Mouse (Mus musculus): ENCODE measurements around the gene March10.

The March10 gene

DNA sequence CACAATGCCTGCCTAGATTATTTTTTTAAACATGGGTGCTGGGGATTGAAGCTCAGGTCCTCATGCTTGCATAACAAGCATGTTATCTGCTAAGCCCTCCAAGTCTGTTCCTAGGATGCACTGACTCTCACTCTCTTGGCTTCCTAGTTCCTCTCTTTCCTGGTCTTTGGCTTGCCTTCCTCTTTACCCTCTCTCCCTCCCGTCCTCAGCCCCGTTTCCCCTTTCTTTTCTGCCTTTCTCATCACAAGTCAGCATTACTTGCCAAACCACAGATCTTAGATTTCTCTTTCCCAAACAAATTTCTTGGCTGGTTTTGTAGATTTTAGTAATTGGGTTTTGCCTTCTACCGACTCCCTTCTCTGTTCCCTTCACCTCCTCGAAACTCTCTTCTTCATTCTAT lies 10.2 kb upstream of the March10 start:
- no peak for DNase-seq (ENCODE audit: low spot score)

DNA sequence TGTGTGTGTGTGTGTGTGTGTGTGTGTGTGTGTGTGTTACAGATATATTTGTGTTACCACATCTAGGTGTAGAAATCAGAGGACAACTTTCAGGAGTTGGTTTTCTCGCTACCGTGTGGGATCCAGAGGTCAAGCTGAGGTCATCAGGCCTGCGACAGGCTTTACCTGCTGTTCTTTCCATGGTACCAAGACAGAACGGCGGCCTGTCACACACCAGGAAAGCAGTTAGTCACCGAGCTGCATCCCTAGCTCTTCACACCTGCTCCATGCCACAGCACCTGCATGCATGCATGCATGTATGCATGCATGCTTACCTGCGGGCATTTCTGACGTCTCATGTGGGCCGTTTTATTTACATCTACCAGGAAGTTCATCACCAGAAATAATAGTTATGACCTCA lies 9.0 kb upstream of the March10 start:
- no peak for DNase-seq (ENCODE audit: low spot score)

DNA sequence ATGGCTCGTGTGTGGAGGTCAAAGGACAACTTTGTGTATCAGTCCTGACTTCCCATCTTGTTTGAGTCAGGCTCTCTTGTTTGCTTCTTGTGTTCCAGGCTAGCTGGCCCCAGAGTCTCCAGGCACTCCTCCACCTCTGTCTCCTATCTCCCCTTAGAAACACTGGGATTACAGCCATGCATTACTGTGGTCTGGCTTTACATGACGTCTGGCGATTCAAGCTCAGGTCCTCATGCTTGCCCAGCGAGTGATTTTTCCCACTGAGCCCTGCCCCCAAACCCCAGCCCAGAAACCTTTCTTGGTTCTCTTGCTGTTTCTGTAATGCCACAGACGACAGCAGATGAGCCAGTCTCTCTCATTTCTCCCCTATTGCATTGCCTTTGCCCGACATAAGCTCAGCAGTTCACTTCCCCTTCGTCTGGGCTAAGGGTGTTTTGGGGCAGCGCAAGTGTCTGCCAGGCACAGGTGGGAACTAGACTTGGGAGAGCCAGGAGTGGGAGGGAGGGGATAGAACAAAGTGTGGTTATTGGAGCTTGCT lies 8.0 kb upstream of the March10 start:
- no peak for DNase-seq (ENCODE audit: low spot score)

DNA sequence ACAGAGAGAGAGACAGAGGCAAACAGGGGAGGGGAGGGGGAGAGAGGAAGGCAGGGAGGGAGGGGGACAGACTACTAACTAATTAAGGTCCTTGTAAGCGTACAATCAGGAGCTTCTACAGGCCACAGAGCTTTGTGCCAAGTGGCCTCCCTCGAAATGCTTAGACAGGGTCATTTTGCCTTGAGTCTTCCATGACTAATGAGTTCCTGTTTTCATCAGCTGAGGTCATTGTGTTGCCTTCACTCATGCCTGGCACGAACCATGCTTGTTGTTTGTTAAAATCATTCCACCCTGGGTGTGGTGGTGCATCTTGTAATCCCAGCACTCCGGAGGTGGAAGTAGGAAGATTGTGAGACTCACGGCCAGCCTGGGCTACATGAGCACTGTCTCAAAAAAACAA lies 3.4 kb upstream of the March10 start:
- peak; percentile 34 for DNase-seq (ENCODE audit: low spot score)

DNA sequence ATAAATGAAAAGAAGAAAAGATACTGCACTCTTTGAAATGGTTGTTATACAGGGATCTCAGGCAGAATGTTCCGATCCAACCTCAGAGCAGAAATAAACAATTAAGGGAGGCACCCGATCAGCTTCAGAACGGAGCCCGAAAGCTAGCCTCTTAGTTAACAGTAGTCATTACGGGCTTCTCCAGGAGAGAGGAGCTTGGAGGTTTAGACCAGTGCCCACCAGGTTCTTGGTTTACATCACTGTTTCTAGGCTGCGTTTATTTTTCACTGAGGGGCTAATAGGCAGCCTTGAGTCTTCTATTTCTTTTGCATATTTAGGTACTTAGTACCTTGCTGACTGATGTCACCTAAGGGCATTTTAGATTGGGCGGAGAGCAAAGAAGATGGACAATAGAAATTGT lies 506 bp upstream of the March10 start:
- DNase-seq (ENCODE audit: low spot score) = no peak

DNA sequence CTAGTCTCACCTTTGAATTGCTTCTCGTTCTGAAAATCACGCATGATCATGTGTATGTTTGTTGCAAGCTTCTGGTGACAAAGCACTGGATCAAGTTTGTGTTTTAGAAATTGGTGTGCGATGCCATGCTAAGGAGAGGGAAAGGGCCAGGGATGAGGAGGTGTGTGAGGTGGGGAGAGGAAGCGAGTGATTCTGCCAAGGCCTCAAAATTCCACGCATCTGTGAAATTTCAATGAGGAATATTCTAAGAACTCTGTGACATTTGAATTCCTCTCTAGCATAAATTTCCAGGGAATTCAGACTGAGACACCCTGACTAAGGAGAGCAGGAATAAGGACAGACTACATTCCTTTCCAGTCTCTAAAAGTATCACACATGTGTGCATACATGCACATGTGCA lies 1.4 kb downstream of the March10 start:
- DNase-seq (ENCODE audit: low spot score) = no peak

DNA sequence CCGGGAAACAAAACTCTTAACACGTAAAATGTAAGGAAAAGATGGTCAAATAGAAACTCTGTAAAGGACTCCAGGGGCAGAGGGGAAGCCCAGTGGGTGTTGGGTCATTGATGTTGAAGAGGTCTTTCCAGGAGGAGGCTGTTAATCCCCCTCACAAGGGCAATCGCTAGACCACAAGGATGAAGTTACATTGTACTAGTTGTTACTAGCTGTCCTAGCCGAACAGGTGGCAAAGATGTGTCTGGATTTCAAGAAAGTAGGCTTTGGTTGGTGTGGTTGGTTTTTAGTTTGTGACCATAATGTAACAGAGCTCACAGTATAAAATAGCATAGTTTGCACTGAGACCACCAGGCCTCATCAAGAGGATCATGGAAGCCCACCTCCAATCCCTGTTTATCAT lies 3.5 kb downstream of the March10 start:
- no peak for DNase-seq (ENCODE audit: low spot score)

DNA sequence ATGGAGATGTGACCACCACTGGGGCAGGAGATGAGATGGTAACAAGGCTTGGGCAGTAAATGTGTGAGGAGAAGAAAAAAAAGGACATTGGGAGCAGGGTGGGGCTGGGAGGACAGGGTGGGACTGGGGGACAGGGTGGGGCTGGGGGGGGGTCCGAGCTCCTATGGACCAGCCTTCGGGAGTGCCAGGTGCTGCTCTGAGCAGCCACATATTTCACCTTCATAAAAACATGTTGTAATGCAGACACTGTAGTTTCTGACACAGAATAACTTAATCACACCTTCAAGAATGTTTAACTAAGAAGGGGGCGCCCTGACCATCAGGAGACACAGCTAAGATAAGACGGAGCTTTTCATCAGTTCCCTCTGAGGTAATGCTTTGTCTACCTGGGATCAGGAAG lies 4.0 kb downstream of the March10 start:
- no peak for DNase-seq (ENCODE audit: low spot score)

DNA sequence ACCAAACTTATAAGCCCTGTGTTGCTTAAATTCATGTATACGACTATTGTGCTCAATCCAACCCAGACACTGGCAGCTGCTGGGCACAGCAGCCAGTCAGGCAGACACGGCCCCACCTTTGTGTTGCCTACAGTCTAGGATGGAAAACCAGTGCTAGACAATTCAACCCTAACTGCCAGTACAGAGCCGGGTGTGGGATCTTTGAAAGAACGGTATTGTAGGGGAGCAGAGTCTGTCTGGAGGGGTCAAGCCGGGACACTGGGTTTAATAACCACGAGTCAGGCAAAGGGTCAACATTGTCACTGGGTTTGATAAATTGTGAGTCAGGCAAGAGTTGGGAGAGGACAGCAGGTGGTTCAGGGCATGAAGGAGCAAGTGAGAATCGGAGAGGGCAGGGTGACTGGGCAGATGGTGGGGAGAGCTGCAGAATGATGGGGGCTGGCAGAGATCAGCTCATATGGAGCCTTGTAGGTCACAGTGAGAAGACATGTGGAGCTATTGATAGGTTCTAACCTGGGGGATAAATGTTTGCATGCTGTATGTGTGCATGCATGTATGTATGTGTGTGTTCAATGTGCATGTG lies 4.9 kb downstream of the March10 start:
- DNase-seq (ENCODE audit: low spot score) = no peak

DNA sequence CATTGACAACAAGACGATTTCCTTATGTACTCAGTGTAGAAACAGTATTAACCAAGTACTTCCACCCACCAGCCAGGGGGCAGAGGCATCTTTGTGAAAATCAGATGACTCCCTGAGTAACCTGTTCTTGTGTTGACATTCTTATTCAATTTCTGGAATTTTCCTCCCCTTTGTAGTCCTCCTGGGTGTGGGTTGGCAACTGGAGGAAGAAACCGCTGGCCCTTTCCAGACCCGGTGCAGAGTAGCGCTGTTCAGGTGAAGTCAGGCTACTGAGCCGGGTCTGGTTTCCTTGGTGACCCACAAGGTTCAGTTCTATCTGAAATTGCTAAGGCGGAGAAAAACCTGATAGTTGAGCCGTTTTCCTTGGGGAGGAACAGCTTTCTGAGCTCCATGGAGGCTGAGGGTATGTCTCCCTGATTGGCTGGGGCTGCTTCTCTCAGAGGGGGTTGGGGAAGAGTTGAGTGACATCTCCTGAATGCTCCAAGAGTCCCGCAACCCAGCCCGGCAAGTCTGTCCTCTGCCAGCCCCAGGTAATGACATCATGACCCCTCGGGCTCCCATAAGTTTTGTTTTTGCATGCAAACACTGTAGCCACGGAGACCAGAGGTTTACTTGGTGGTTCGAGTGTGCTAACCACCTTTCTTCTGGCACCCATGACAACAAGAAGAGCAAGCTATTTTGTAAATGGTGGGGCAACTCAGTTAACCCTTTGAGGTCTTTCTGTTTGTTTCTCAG lies 6.8 kb downstream of the March10 start:
- DNase-seq (ENCODE audit: low spot score) = no peak

DNA sequence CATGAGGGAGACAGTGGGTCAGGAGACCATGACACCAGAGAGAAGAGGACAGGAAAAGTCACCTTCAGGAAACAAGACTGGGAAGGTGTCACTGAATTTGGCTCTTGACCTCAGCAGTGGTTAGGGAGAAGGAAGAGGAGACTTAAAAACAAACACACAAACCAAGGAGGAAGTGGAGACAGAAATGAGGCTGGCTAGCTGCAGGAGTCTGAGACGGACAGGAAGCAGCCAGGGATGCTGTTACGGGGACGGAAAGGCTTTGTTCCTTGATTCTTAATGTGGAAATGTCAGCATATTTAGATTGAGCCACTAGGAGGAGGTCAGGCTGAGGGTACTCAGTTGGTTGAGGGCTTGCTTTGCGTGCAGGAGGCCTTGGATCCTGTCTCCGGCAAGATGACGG lies 8.9 kb downstream of the March10 start:
- no peak for DNase-seq (ENCODE audit: low spot score)

DNA sequence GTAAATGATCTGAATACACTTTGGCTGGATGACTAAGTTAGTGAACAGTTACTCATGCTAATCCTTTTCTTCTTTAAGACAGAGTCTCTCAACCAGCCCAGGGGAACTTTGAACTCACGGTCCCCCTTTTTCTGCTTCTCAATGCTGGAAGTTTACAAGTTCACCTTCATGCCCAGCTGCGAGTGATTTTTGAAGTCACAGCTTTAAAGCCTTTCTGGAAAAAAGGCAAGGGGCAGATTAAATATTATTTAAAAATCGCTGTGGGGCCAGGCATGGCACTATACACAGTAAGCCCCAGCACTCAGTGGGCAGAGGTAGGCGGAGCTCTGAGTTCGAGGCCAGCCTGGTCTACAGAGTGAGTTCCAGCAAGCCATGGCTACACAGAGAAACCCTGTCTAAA lies 10.3 kb downstream of the March10 start:
- no peak for DNase-seq (ENCODE audit: low spot score)

DNA sequence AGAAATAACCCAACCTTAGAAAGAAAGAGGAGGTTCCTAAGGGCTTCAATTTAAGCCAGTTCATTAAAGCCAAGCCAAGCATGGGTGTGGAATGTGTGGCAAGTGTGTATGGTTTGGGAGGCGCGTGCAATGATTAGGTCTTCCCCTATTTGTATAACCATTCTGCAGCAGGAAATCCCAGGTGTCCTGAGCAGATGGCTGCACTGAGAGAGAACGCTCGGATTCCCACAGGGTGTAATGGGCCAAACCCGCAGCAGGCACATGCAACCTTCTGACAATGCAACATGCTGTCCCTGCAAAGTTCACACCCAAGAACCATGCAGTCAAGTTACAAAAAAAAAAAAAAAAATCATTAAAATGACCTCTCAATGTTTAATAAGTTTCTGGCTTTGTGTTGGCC lies 10.8 kb downstream of the March10 start:
- DNase-seq (ENCODE audit: low spot score) = no peak

DNA sequence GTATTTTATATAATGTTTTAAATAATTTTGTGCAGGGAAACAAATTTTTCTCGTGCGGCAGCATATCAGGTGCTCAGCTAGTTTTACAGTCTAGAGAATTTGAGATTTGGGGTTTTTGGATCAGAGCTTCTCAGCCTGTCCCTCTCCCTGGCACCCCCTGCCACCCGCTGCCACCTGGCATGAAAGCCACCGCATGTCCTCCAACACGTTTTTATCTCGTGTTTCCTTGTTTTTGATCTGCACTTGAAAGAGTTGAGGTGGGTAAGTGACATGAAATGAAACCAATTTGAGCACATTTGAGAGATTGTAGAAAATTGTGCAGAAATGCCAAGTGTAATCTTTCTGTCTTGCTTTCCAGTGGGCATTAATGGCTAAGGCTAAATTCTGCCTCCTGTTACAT lies 11.6 kb downstream of the March10 start:
- DNase-seq (ENCODE audit: low spot score) = no peak

DNA sequence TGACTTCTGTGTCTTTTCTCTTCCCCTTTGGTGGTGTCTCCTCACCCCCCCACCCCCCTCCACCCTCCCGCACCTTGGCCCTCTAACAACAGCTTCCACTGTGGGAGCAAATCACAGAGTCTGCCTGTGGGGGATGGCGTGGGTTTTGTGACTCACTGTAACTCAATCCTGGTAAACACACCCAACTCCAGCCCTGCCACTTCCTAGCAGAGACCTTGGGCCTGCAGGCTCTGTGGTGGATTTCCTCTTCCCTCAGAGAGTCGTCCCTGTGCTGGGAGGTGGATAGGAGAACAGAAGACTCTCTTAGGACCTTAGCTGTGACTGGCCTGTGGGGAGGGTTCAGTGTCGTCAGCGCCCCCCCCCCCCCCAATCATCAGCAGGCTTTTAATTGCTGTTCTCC lies 13.0 kb downstream of the March10 start:
- DNase-seq (ENCODE audit: low spot score) = no peak

DNA sequence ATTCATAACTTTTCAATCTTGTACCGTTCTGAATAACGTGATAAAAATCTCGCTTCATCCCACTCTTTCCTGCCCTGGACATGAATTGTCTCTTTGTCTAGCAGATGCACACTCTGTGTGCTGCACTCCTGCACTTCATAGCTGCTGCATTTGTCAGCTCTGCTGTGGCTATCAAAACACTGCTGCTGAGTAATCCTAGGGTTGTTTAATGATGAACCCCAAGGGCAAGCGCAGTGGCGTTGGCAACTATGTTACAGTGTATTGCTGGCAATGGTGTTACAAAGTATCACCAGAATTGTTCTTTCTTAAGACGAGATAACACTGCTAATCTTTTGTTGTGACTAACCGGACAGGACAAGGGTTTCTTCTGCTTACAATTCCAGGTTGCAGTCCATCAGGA lies 16.7 kb downstream of the March10 start:
- no peak for DNase-seq (ENCODE audit: low spot score)

DNA sequence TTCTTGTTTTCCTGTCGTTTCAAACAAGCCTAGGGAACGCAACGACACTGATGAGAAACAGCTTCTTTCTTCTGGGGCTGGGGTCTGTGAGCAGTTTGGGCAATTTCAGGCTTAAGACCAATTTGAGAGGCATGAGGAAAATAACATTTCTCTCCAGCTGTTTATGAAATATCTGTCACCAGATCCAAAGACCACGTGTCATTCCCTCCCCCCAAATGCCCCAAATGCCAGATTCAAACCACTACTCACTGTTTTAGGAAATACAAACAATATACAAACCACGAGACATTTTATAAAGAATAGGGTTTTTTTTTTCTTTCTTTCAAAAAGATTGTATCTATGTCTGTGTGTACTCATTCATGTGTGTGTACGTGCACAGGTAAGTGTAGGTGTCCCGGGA lies 17.6 kb downstream of the March10 start:
- no peak for DNase-seq (ENCODE audit: low spot score)

DNA sequence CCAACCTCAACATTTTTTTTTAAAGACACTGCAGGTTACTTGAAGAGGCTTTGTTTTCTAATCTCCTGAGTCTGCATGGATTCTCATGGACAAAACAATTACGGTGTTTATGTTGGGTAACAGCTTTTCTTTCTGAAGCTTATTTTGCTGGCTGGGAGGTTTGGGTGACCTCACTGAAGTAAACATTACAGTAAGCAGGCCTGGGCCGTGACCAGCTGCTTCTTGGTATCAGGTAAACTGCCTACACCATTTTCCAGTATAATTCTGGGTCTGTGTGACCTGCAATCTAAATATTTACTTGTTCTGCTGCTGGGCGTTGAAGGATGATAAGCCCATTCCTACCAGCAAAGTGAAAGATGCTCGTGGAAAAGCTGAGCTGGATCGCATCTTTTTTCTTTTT lies 30.1 kb downstream of the March10 start:
- DNase-seq (ENCODE audit: low spot score) = peak; percentile 31

DNA sequence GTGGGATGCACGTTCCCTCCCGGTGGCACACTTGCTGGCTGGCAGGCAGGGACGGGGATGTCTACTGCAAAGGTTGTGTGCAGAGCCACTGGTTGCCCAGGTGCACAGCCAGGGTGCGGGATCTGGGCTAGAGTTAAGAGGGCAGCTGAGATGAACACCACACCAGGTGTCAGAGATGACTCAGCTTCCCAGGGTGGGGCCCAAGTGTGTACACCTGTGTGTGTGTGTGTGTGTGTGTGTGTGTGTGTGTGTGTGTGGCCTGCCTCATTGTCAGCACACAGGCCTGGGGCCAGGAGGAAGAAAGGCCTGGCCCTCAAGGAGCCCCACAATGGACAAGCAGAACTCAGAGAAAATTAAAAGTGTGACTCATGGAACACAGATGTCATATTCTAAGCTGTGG lies 31.9 kb downstream of the March10 start:
- DNase-seq (ENCODE audit: low spot score) = no peak

DNA sequence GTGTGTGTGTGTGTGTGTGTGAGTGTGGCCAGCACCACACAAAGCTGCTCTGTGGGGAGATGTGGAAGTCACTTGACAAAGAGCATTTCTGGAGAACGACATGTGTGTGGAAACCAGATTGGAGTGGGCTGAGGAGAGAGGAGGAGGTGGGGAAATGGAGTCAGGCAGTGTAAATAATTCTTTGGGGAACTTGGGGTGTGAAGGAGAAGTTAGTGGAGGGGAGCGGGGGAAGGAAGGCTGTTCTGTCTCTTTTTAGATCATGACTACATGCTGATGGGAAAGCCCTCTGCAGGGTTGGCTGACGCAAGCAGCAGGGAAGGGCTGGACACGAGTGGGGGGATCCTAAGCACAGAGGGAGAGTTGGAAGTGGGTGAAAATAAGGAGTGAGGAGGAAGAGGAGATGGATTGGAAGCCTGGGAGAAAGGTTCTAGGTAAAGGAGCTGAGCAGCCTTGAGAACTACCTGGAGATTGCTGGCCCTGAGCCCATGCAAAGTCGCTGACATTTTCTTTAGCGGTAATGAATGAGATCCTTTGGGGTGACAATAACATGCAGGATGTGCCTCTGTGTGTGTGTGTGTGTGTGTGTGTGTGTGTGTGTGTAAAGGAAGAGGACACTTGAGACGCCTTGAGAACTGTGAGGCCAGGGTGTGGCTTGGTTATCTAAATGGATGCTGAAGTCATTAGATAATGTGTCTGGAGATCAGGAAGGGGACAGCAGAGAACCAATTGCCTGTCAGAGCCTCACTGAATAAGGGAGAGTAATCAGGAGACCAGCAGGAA lies 35.7 kb downstream of the March10 start:
- DNase-seq (ENCODE audit: low spot score) = no peak

DNA sequence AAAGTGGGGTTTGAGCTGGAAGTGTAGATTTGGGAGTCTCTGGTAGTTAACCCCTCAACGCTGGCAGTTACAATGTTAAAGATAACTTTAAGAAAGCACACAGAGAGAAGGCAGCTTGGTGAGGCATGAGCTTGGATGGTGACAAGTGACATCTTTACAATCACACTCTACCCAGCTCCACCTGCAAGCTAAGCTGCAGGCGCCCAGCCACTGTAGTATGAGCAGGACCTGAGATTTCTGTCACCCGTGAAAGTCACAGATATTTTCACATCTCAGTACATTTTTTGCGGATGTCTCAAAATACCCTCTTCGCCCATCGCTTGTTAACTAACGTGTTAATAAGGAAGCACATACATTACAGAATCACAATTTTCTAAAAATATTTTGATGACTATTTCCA lies 36.6 kb downstream of the March10 start:
- no peak for DNase-seq (ENCODE audit: low spot score)

DNA sequence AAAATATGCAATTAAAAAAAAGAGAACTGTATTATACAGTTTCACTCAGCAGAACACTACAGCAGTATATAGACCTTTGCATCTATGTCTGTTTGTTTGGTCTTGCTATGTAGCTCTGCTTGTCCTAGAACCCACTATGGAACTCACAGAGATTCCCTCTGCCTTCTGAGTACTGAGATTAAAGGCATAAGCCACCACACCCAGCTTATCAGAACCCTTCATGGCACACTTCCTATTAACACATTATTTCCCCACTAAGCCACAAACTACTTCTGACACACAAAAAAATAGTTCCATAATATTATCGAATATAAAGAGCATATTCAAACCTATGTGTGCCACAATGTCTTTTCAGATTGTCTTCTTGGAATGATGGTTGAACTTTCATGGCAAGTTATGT lies 42.5 kb downstream of the March10 start:
- no peak for DNase-seq (ENCODE audit: low spot score)

DNA sequence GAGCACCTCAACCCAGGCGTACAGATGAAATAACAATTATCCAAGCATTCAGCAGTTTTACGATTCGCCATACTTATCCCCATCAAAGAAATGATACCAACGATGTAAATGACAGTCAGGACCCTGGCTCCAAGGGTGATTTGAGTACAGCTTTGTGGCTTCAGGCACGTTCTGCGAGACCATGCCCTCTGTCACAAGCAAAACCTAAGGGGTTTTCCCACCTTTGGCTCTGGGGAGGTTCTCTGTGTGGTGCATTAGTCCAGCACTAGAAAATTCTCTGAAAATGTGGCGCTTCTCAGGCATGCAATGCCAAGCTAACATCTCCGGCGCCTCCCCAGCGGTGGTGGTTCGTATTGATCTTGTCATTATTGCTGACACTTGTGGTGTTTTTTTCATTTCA lies 47.1 kb downstream of the March10 start:
- DNase-seq (ENCODE audit: low spot score) = no peak
